Mouse (Mus musculus) heart, adult 2 months (tissue): ENCODE data around the gene Gm42906. TPM values are rescaled to one million over a fixed set of nuclear protein-coding genes. Genes with fewer than 3 reads are reported as not detected.

Experiments
- DNase-seq, 2 experiments: peaks; one replicate each; pipeline ENCODE4 v3.0.0; 2021
- H3K27ac ChIP-seq: fragments of 200-600 bp; 2 replicates; pipeline ENCODE4 v1.8.1; 2022
- H3K27me3 ChIP-seq: fragments of 200-500 bp; 2 replicates; pipeline ENCODE4 v1.6.1; 2012; ENCODE audit warnings: mild to moderate bottlenecking, low read length, inconsistent platforms, mixed read lengths; ENCODE audit not compliant: control insufficient read depth, insufficient read depth
- H3K36me3 ChIP-seq: fragments of 200-500 bp; 2 replicates; pipeline ENCODE4 v1.6.1; 2012; ENCODE audit warnings: low read length, inconsistent platforms; ENCODE audit not compliant: control insufficient read depth, insufficient read depth
- H3K4me1 ChIP-seq: fragments of 200-500 bp; 2 replicates; pipeline ENCODE4 v1.6.1; 2011; ENCODE audit warnings: low read length; ENCODE audit not compliant: control insufficient read depth, insufficient read depth
- H3K4me3 ChIP-seq: fragments of 200-600 bp; 2 replicates; pipeline ENCODE4 v1.8.1; 2022
- H3K79me2 ChIP-seq: fragments of 200-500 bp; replicated peaks from 2 replicates; pipeline ENCODE4 v1.6.1; 2012; ENCODE audit warnings: mild to moderate bottlenecking, inconsistent platforms, low read length, moderate library complexity, mixed read lengths; ENCODE audit not compliant: control insufficient read depth, insufficient read depth
- H3K9ac ChIP-seq: fragments of 200-500 bp; 2 replicates; pipeline ENCODE4 v1.6.1; 2012; ENCODE audit warnings: low read depth, mild to moderate bottlenecking, control low read depth, inconsistent platforms, low read length, mixed read lengths
- CTCF ChIP-seq: fragments of 200-600 bp; IDR thresholded peaks from 2 replicates; pipeline ENCODE4 v1.8.1; 2022; ENCODE audit warnings: antibody characterized with exemption, mild to moderate bottlenecking, moderate library complexity
- EP300 ChIP-seq: fragments of 200-500 bp; IDR thresholded peaks from 2 replicates; pipeline ENCODE4 v1.6.1; 2011; ENCODE audit warnings: low read depth, low read length, control low read depth; ENCODE audit not compliant: insufficient read depth
- POLR2A ChIP-seq: fragments of 200-500 bp; IDR thresholded peaks from 2 replicates; pipeline ENCODE4 v1.6.1; 2011; ENCODE audit warnings: mild to moderate bottlenecking, low read depth, low read length, control low read depth; ENCODE audit not compliant: insufficient read depth
- WGBS: fragments of 180-500 bp; shearing (Covaris S2); methylation state at CpG from one replicate; pipeline ENCODE4 v1.1.7; 2018; 5-methylcytosine and 5-hydroxymethylcytosine counted together
- intact Hi-C: fragments of 180-260 bp; cut with DNase I; formaldehyde crosslinking; loops from one replicate; pipeline ENCODE4 v1.15.1; 2025
- polyA plus RNA-seq: library from polyadenylated mRNA; depleted of rRNA; stranded (reverse); fragments of >200 nt; gene quantifications from 2 replicates; pipeline ENCODE4 v1.2.3, GENCODE M21; 2012
- total RNA-seq, 2 experiments: library from RNA; stranded (reverse); gene quantifications; 2 replicates each; pipeline ENCODE4 v1.2.3; 2021

Gene Gm42906
- total and polyA plus RNA-seq, 3 experiments: 2.9 TPM; not detected in 2

DNA sequence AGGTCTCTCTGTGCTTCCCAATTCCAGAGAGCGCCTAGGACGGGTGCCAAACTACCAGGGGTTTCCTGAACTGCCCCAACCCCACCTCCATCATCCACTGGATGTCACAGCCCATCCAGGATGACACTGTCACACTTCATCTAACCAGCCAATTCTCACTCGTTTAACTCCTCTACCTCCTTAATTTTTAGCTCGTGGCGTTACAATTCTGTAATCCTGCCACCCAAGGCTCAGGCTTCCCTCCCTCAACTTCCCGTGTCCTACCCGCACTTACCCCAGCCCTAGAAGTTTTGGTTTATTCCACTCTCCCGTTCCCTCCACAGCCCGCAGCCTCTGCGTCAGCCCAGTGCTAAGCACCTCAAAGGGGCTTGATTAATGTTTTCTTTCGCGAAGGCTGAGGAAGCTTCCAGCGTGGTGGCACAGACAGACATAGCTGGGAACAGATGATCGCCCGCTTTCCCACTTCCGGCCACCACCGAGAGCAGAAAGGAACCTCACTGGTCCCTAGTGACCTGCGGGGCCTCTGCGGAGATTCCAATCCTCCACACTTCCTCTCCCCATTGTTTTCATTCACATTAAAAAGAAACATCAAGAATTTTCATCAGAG lies 319.6 kb downstream of the Gm42906 start:
- WGBS: 31% methylated on average over 19 of the region's 19 CpGs
- Histone ChIP-seq H3K9ac (peak overlapping the region; percentile 37), H3K36me3 (peaks cover 13% of the 10 kb centered on the region), H3K79me2 (peaks cover 4% of the 10 kb centered on the region; the same call in 1 of the 2 replicates), H3K27me3 (no peaks in the 10 kb centered on the region), H3K27ac (peak overlapping the region; percentile 38), H3K4me1 (peaks cover 17% of the 10 kb centered on the region), H3K4me3 (peak overlapping the region; percentile 19; the same call in 1 of the 2 replicates)
- no peak for TF ChIP-seq CTCF
- DNase-seq: peak in 1 of 2 experiments; percentile 41
- intact Hi-C loops: no loop called here

- H3K27me3 ChIP-seq: no peaks in the 10 kb centered on the region
- H3K79me2 ChIP-seq: peaks cover 4% of the 10 kb centered on the region; the same call in 1 of the 2 replicates
- H3K36me3 ChIP-seq: peaks cover 13% of the 10 kb centered on the region
- WGBS: 89% methylated on average over 3 of the region's 3 CpGs
- TF ChIP-seq EP300 (no peak), CTCF (no peak), POLR2A (no peak)
- no peak for DNase-seq
- no peak overlapping the region for H3K9ac ChIP-seq
- peaks cover 14% of the 10 kb centered on the region for H3K4me1 ChIP-seq
- H3K27ac ChIP-seq: no peak overlapping the region
- intact Hi-C loops: no loop called here
- no peak overlapping the region for H3K4me3 ChIP-seq
Observed at GRCm38 (mm10) chr5:151106841-151107240, 321.1 kb downstream of the Gm42906 start.

DNA sequence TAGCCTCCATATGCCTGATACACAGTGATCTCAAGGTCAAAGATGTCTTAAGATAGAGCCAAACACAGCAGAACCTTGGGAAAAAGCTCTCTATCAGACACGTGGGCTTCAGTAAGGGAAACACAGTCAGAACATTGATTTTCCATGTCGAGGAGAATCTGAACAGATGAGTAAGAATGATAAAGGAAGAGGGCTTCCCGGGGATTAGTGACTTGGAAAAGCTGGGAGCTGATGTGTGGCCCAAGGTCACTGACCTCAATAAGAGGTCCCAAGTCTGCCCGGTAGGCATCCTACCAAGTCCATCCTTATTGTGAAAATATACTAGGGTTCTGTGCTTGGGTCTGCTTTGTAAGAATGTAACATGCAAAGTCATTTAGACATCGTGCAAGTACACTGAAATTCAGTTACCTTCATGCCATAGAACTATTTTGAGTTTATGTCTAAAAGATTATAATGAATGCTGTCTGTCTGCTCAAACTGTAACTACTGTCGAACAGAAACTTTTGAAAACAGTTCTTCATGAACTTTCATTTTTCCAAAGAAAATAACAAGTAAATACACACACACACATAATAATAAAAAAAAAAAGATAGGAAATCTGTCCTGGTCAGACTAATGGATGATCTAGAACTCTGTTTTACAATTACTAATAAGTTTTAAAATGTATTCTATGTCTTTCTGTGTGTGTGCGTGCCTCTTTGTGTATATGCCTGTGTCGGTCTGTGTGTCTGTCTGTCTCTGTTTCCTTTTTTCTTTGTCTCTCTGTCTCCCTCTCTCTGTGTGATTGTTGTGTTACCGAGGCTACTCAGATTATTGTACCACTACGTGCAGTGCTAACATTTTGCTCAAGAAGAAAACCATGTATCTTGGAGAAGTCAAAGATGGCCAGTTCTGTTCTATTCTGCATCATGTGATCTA lies 322.6 kb downstream of the Gm42906 start:
- peaks cover 6% of the 10 kb centered on the region for H3K79me2 ChIP-seq
- H3K27me3 ChIP-seq: no peaks in the 10 kb centered on the region
- no peak for TF ChIP-seq POLR2A
- TF ChIP-seq CTCF: no peak
- TF ChIP-seq EP300: no peak
- no peak for DNase-seq
- peaks cover 13% of the 10 kb centered on the region for H3K36me3 ChIP-seq
- intact Hi-C loops: no loop called here
- H3K4me1 ChIP-seq: peaks cover 16% of the 10 kb centered on the region
- WGBS: 70% methylated on average over 10 of the region's 10 CpGs
- no peak overlapping the region for H3K27ac ChIP-seq
- H3K4me3 ChIP-seq: no peak overlapping the region
- H3K9ac ChIP-seq: no peak overlapping the region

DNA sequence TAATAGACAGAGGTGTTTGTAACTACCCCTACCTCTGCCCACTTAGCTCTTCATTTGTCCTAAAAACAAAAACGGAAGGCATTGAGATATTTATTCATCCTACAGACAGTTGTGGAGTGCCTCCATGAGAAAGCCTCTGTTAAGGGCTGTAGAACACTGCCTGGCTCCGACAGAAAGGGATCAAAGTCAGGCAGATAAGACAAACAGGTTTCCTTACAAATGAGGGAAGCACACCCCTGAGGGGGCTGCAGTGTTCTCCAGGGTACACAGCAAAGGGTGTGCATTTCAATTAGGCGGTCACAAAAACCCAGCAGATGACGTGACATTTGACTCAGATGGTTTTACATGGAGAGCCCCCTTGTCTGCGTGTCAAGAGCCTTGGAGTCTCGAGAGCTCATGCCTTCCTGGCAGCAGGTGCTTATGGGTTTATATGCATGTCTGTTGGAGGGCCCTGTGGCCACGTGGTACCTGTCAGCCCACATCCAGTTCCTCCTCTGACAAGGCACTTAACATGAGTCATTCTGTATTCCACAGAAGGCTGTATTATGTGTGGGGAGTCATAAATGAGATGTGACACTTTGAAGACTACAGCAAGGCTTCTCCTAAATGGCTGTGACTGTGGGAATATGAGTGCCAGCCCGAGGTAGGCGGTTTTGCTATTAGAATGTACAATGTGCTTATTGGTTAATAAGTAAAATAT lies 323.5 kb downstream of the Gm42906 start:
- Histone ChIP-seq H3K36me3 (peaks cover 8% of the 10 kb centered on the region), H3K4me1 (peaks cover 11% of the 10 kb centered on the region), H3K27ac (no peak overlapping the region), H3K4me3 (no peak overlapping the region), H3K79me2 (peaks cover 6% of the 10 kb centered on the region), H3K9ac (no peak overlapping the region), H3K27me3 (no peaks in the 10 kb centered on the region)
- TF ChIP-seq POLR2A: no peak
- TF ChIP-seq EP300: no peak
- TF ChIP-seq CTCF: no peak
- DNase-seq: no peak
- WGBS: 71% methylated on average over 9 of the region's 9 CpGs
- intact Hi-C loops: no loop called here

- peaks cover 9% of the 10 kb centered on the region for H3K4me1 ChIP-seq
- TF ChIP-seq CTCF (no peak), POLR2A (no peak), EP300 (no peak)
- H3K9ac ChIP-seq: no peak overlapping the region
- peaks cover 12% of the 10 kb centered on the region for H3K79me2 ChIP-seq
- 44% methylated on average over 4 of the region's 4 CpGs for WGBS
- intact Hi-C loops: no loop called here
- no peaks in the 10 kb centered on the region for H3K27me3 ChIP-seq
- peaks cover 4% of the 10 kb centered on the region for H3K36me3 ChIP-seq
- no peak overlapping the region for H3K27ac ChIP-seq
- no peak overlapping the region for H3K4me3 ChIP-seq
- no peak for DNase-seq
Observed at GRCm38 (mm10) chr5:151103284-151103683, 324.7 kb downstream of the Gm42906 start.
